Mouse (Mus musculus): ENCODE data around the gene Pigb. TPM values are rescaled to one million over a fixed set of nuclear protein-coding genes. Genes with fewer than 3 reads are reported as not detected.

Gene Pigb
- total and polyA plus RNA-seq, 3 experiments, result 3.8 to 15.9 (median 5.7) TPM

DNA sequence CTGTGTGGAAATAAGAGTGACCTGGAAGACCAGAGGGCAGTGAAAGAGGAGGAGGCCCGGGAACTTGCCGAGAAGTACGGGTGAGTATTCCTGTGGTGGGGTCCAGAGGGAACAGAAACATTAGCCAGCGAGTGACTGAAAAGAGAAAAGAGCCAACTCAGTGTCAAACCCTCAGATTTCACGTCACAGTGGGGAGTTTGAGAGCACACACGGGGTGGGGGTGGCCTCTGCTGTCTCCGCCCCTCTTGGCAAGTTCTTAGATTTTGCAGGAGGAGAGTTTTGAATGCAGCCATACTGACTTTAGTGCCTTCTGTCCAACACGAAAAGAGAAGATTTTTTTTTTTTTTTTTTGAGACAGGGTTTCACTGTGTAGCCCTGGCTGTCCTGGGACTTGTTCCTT lies 46.9 kb upstream of the Pigb start:
- dilution Hi-C loops (cut with MboI; ENCODE audit: extremely low pct_ligation_motif_present, extremely low pct_unique_long_range_greater_than_20kb, low sequenced_read_pairs) (no loop called here), in situ Hi-C loops (cut with MboI; ENCODE audit: low pct_ligation_motif_present, low pct_unique_long_range_greater_than_20kb, low sequenced_read_pairs) (loop anchor here (25.0 kb wide), 1 partner anchor 325 kb away; no protein-coding TSS in a partner anchor)
- H3K79me2 ChIP-seq (replicated peaks; ENCODE audit: control insufficient read depth, extremely low read depth, insufficient read depth, poor library complexity, severe bottlenecking), result no peaks in the 10 kb centered on the region
- H3K27ac ChIP-seq (ENCODE audit: insufficient read depth, low read depth), result no peak overlapping the region
- no peak overlapping the region for H3K4me3 ChIP-seq (replicated peaks in 1 of 3; ENCODE audit: low read depth in 2 of 3, low read length in 2 of 3, poor library complexity in 1 of 3)
- peaks cover 12 to 35% of the 10 kb centered on the region in 2 experiments for H3K36me3 ChIP-seq (replicated peaks in 1 of 2; ENCODE audit: control insufficient read depth in 1 of 2, insufficient read depth in 1 of 2, low read length in 1 of 2)
- no peak for TF ChIP-seq E2F4 (IDR thresholded peaks at IDR 0.05; ENCODE audit: insufficient replicate concordance, low read depth, low read length)
- no peak for TF ChIP-seq ZC3H11A (IDR thresholded peaks at IDR 0.05; ENCODE audit: low read depth, low read length)
- H3K4me2 ChIP-seq (ENCODE audit: insufficient read depth, low read depth, poor library complexity, severe bottlenecking), result no peak overlapping the region
- no peaks in the 10 kb centered on the region for H3K9me3 ChIP-seq (replicated peaks; ENCODE audit: low read length)
- H3K4me1 ChIP-seq (ENCODE audit: control insufficient read depth in 1 of 2, insufficient read depth in 2 of 2), result peaks cover 7 to 81% of the 10 kb centered on the region in 2 experiments; a peak in 3 of 4 replicates
- no peak for DNase-seq (ENCODE audit: extremely low read depth)
- no peak overlapping the region for H3K9ac ChIP-seq (ENCODE audit: insufficient read depth, low read depth)
- H3K27me3 ChIP-seq (replicated peaks), result no peaks in the 10 kb centered on the region

DNA sequence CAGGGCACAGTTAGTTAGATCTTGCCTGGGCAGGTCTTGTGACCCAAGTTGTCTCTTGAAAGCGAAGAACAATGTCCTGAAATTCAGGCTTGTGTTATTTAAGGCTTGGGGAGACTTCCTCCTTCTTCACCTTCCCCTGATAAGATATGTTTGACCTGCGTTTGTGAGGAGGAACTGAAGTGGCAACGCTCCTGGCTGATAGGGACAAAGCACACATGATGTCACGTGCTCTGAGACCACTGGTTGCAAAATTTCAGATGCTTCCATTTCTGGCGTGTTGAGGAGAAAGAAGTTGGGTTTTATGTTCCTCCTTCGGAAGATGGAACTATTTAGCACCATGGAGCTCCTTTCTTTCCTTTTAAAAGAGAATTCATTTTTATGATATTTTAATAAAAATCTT lies 45.7 kb upstream of the Pigb start:
- no peak for TF ChIP-seq E2F4 (IDR thresholded peaks at IDR 0.05; ENCODE audit: insufficient replicate concordance, low read depth, low read length)
- no peak for TF ChIP-seq JUND (conservative IDR thresholded peaks at IDR 0.05; ENCODE audit: low read depth, low read length)
- TF ChIP-seq ZMIZ1 (IDR thresholded peaks at IDR 0.05; ENCODE audit: low read depth, low read length), result no peak
- no peak for TF ChIP-seq RAD21 (IDR thresholded peaks at IDR 0.05; ENCODE audit: low read depth, low read length)
- no peak for TF ChIP-seq JUN (IDR thresholded peaks at IDR 0.05; ENCODE audit: insufficient read depth, low read depth, low read length)
- TF ChIP-seq POLR2A (IDR thresholded peaks at IDR 0.05; ENCODE audit: low read depth, low read length), result no peak
- Histone ChIP-seq H3K4me3 (replicated peaks in 1 of 3; ENCODE audit: low read depth in 2 of 3, low read length in 2 of 3, poor library complexity in 1 of 3) (no peak overlapping the region), H3K27me3 (replicated peaks) (no peaks in the 10 kb centered on the region), H3K4me2 (ENCODE audit: insufficient read depth, low read depth, poor library complexity, severe bottlenecking) (no peak overlapping the region), H3K36me3 (replicated peaks in 1 of 2; ENCODE audit: control insufficient read depth in 1 of 2, insufficient read depth in 1 of 2, low read length in 1 of 2) (peaks cover 12 to 36% of the 10 kb centered on the region in 2 experiments), H3K9ac (ENCODE audit: insufficient read depth, low read depth) (no peak overlapping the region), H3K4me1 (ENCODE audit: control insufficient read depth in 1 of 2, insufficient read depth in 2 of 2) (peaks cover 7 to 83% of the 10 kb centered on the region in 2 experiments; a peak in 3 of 4 replicates), H3K79me2 (replicated peaks; ENCODE audit: control insufficient read depth, extremely low read depth, insufficient read depth, poor library complexity, severe bottlenecking) (no peaks in the 10 kb centered on the region), H3K9me3 (replicated peaks; ENCODE audit: low read length) (no peaks in the 10 kb centered on the region), H3K27ac (ENCODE audit: insufficient read depth, low read depth) (no peak overlapping the region)
- in situ Hi-C loops (cut with MboI; ENCODE audit: low pct_ligation_motif_present, low pct_unique_long_range_greater_than_20kb, low sequenced_read_pairs), result loop anchor here (25.0 kb wide), 1 partner anchor 324 kb away; no protein-coding TSS in a partner anchor
- no peak for DNase-seq (ENCODE audit: extremely low read depth)
- dilution Hi-C loops (cut with MboI; ENCODE audit: extremely low pct_ligation_motif_present, extremely low pct_unique_long_range_greater_than_20kb, low sequenced_read_pairs), result no loop called here

DNA sequence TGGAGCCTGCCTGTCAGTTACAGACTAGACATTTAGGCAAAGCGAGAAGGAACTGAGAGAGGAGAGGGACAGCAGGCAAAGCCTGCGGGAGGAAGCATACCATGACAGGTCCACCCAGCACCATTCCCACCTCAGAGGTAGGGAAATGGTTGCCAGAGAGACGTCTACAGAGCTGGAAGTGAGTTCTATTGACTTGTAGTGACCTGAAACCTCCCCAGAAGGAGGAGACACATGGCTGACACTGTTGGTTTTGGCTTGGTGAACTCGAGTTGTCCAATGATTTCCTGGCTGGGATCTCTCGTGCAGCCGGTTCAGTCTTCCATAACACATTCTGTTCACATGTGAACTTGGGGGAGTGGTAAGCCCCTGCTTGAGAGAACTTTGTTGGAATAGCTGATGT lies 43.8 kb upstream of the Pigb start:
- dilution Hi-C loops (cut with MboI; ENCODE audit: extremely low pct_ligation_motif_present, extremely low pct_unique_long_range_greater_than_20kb, low sequenced_read_pairs) (no loop called here), in situ Hi-C loops (cut with MboI; ENCODE audit: low pct_ligation_motif_present, low pct_unique_long_range_greater_than_20kb, low sequenced_read_pairs) (loop anchor here (25.0 kb wide), 1 partner anchor 322 kb away; no protein-coding TSS in a partner anchor)
- H3K36me3 ChIP-seq (replicated peaks in 1 of 2; ENCODE audit: control insufficient read depth in 1 of 2, insufficient read depth in 1 of 2, low read length in 1 of 2), result peaks cover 12 to 35% of the 10 kb centered on the region in 2 experiments
- no peaks in the 10 kb centered on the region for H3K79me2 ChIP-seq (replicated peaks; ENCODE audit: control insufficient read depth, extremely low read depth, insufficient read depth, poor library complexity, severe bottlenecking)
- H3K4me2 ChIP-seq (ENCODE audit: insufficient read depth, low read depth, poor library complexity, severe bottlenecking), result no peak overlapping the region
- no peak for DNase-seq (ENCODE audit: extremely low read depth)
- H3K27me3 ChIP-seq (replicated peaks), result no peaks in the 10 kb centered on the region
- H3K27ac ChIP-seq (ENCODE audit: insufficient read depth, low read depth), result no peak overlapping the region
- H3K4me3 ChIP-seq (replicated peaks in 1 of 3; ENCODE audit: low read depth in 2 of 3, low read length in 2 of 3, poor library complexity in 1 of 3), result no peak overlapping the region
- peaks cover 7 to 72% of the 10 kb centered on the region in 2 experiments; a peak in 3 of 4 replicates for H3K4me1 ChIP-seq (ENCODE audit: control insufficient read depth in 1 of 2, insufficient read depth in 2 of 2)
- TF ChIP-seq ZKSCAN1 (IDR thresholded peaks at IDR 0.05; ENCODE audit: borderline replicate concordance, low read depth, low read length), result no peak
- no peak for TF ChIP-seq MXI1 (IDR thresholded peaks at IDR 0.05; ENCODE audit: low read depth, low read length)
- no peak for TF ChIP-seq USF2 (conservative IDR thresholded peaks at IDR 0.05; ENCODE audit: low read depth, low read length)
- TF ChIP-seq CHD1 (IDR thresholded peaks at IDR 0.05; ENCODE audit: low read depth, low read length), result no peak
- no peak for TF ChIP-seq ZNF384 (IDR thresholded peaks at IDR 0.05; ENCODE audit: low read depth, low read length)
- TF ChIP-seq JUN (IDR thresholded peaks at IDR 0.05; ENCODE audit: insufficient read depth, low read depth, low read length), result no peak
- no peak for TF ChIP-seq NELFE (IDR thresholded peaks at IDR 0.05; ENCODE audit: low read depth, low read length)
- no peak for TF ChIP-seq MYC (IDR thresholded peaks at IDR 0.05; ENCODE audit: low read depth, low read length)
- no peak for TF ChIP-seq MAFK (IDR thresholded peaks at IDR 0.05; ENCODE audit: insufficient replicate concordance, low read length)
- TF ChIP-seq UBTF (IDR thresholded peaks at IDR 0.05; ENCODE audit: low read depth, low read length), result no peak
- TF ChIP-seq GABPA (IDR thresholded peaks at IDR 0.05; ENCODE audit: insufficient replicate concordance, low read depth, low read length), result no peak
- no peak for TF ChIP-seq MAZ (IDR thresholded peaks at IDR 0.05; ENCODE audit: low read depth, low read length)
- TF ChIP-seq RAD21 (IDR thresholded peaks at IDR 0.05; ENCODE audit: low read depth, low read length), result no peak
- no peak for TF ChIP-seq TCF12 (IDR thresholded peaks at IDR 0.05; ENCODE audit: low read depth, low read length)
- no peak for TF ChIP-seq SIN3A (IDR thresholded peaks at IDR 0.05; ENCODE audit: low read length)
- H3K9me3 ChIP-seq (replicated peaks; ENCODE audit: low read length), result no peaks in the 10 kb centered on the region
- no peak overlapping the region for H3K9ac ChIP-seq (ENCODE audit: insufficient read depth, low read depth)
